Mouse (Mus musculus): ENCODE measurements around the gene 2510009E07Rik.

DNA sequence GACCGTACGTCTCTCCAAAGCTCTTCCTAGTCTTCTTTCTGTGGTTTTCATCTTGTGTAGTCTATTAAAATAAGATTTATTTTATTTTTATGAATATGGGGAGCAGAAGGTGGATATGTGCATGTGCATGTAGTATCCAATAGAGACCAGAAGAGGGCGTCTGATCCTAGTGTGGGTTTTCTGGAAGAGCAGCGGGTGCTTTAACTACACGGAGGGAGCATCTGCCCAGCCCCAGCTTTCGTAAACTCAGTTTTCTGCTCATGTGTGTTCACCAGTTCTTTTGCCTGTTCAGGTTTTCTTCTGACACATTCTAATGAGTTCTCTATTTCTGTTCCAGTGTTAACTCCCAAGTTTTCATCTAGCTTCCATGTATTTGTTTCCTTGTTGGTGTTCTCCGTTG, 78.7 kb downstream of the 2510009E07Rik start:
- peak; percentile 58 for TF ChIP-seq CTCF (IDR thresholded peaks at IDR 0.05; ENCODE audit: low read depth)
- TF ChIP-seq EP300 (IDR thresholded peaks at IDR 0.05; ENCODE audit: low read depth) = no peak

Data from liver, embryonic 14.5 days (tissue).